Mouse (Mus musculus) erythroblast, adult 5-6 weeks (primary cell): ENCODE results near the gene Zdhhc14. TPM values are rescaled to one million over a fixed set of nuclear protein-coding genes. Genes with fewer than 3 reads are reported as not detected.

ENCODE experiments used
- ATAC-seq: replicated peaks from 2 replicates; pipeline ENCODE4 v1.8.0; 2016; ENCODE audit warnings: moderate number of reproducible peaks, mild to moderate bottlenecking, moderate TSS enrichment, inconsistent platforms; ENCODE audit not compliant: poor library complexity, low FRiP score, severe bottlenecking
- total RNA-seq, 2 experiments: library from RNA; stranded (forward) in 1 of 2; stranded (reverse) in 1 of 2; fragments of 150-400 nt in 1 of 2; fragments of 200-764, 138-1000 nt in 1 of 2; gene quantifications; 2 replicates each; pipeline versions ENCODE4 v1.2.3 to v1.2.4; 2015 to 2017; ENCODE audit warnings: low replicate concordance in 2 of 2

The Zdhhc14 gene
- total RNA-seq, 2 experiments from 2014 or later, result 45.3 to 51.8 TPM

DNA sequence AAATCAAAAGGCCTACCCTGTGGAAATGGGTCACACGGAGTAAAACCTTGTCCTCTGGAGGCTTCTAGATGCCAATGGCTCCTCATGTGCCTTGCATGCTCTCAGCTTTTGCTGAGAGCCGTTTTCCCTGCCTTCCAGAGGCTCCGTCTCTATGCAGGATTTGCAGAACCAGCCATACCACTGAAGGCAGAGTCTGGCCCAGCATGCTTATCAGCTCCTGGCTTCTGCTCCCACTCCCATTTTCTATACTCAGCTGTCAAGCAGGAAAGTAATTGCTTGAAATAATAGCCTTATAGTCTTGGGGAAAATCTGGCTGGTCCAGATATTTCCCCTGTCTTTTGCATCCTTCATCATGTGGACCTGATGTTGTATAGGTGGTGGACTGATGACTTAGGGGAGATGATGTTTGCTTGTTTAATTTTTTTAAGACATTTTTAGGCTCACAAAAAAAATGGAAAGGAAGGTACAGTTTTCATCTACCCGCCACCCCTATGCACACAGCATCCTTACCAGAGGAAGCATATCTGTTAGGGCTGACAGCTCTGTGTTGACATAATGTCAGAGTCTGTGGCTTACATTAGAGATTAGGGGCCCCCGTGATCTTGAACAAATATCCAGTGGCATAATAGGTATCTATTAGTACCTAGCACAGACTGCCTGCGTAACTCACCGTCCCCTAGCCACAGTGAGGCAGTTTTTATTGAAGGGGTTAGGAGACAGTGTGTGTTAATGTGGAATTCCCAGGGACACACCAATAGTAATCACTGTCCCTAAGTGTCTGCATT is 218.2 kb downstream of the Zdhhc14 start:
- ATAC-seq, result no peak

DNA sequence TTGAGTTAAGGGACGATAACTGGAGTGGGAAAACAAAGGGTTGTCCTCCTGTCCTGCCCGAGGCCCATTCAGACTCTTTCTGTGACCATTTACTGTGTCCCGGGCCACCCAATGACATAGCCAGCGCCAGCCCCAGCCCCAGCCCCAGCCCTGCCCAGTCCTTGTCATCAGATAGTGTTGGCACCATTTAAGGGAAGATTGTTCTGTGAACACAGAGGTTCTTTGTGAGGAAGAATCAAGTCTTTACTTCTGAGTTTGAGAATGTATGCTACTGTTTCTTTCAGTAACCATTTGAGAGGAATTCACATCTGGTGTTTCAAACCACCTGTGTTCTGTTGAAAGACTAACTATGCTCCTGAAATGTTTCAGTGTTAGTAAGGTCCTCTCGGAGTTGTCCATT is 219.5 kb downstream of the Zdhhc14 start:
- ATAC-seq, result no peak

DNA sequence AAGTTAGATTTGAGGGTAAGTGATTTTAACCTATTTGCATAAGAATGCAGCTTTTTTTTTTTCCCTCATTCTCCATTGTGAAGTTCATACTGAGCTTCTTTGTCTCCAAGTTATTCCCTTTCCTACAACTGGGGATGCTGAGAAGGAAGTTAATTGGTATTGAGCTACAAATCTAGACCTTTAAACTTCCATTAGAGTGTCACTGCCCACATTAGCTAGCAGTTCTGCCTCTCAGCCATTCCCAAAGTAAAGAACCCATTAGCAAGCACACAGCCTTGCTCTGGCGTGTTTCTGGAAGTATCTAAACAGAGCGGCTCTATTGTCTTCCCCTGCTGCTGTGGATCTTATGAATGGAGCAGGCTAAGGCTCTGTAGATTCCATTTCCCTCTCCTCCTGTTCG is 220.8 kb downstream of the Zdhhc14 start:
- no peak for ATAC-seq

DNA sequence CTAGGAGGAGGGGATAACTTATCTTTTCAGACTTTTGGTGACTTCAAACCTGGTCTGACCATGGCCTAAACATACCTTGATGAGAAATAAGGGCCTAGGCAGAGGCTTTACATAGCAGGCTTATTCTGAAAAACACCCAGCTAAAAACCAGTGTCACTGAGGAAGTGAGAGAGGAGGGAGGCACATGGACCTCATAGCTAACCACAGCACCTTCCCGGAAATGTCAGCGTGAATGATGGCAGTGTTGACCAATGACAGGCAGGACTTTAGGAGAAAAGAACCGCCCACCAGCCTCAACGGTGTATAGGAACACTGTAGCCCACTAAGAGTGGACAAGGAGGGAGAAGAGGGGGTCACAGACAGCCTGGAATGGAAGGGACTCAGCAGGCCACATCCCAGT is 224.6 kb downstream of the Zdhhc14 start:
- no peak for ATAC-seq

DNA sequence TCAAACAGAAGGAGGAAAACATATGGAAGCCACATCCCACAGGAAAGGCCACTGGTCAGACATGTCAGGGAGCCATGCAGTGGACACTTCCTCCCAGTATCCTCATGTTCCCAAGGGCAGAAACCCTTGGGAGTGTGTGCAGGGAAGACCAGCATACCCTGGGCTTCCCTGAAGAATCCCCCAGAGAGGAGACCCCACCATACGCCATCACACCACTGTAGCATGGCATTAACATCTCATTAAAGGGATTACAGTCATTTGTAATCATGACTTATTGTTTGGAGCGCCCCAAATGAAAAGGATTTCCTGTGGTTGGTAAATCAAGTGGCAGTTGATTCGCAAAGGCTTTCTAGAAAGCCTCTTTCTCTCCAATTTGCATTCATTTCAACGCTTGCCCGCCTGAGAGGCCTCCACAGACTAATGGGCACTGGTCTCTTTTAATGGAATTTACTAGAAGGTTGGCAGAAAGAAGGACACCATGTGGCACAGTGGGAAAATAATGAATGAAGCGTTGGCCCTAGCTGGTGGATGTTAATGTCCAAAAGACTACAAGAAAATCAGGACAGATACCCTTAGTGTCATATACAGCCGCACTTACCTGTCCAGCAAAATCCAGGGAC is 226.5 kb downstream of the Zdhhc14 start:
- no peak for ATAC-seq

DNA sequence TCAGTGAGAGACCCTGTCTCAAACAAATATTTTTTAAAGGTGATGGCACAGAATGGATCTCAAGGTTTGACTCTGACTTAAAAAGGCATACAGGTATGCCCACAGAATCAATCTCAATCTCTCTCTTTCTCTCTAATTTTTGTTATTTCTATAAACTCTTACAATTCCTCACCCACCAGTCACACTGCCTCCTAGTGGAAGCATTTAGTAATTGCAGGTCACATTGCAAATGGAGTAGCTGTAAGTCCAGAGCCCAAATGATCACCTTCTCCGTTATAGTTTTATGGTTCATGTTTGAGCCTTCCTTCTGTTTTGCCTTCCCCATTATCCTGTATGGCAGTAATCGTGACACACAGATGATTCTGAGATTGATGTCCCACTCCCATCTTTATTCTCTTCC is 230.4 kb downstream of the Zdhhc14 start:
- no peak for ATAC-seq

DNA sequence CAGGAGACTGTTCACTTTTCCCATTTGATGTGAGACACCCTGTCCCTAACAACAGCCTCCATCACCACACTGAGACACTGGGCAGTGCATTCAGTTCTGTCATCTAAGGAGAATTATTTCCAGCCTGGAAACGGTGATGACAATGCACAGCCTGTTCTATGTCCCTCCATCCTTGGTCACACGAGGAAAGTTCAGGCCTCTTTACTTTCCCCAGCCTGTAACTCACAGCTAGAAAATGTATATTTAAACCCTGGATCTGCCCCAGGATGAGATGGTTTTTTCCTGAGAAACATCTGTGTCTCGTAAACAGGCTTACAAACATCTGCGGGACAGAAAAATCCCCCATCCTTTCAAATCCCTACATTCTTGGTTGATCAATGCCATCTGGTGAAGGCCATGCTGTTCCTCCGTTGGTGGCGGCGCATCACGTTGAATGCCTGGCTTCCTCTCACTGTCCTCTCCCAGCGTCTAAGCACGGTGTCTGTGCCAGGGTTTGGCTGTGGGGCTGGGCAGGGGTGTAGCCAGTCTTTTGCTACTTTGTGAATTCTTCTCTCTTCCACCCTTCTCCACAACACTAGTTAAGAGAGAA is 231.3 kb downstream of the Zdhhc14 start:
- no peak for ATAC-seq

DNA sequence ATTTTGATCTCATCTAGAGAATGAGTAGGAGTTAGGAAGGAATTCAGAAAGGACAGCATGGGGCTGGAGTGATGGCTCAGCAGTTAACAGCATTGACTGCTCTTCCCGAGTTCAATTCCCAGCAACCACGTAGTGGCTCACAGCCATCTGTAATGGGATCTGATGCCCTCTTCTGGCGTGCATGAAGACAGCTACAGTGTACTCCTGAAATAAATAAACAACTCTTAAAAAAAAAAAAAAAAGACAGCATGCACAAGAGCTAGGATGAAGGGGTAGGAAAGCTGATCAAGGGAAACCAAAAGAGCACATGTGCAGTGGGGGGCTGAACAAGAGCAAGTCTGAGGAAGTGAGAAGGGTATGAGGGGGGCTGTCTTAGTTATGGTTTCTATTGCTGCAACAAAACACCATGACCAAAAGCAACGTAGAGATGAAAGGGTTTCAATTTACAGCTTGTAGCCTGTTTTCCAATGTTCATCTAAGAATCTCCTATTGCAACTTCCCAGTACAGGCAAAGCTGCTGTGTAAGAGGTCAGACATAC is 237.3 kb downstream of the Zdhhc14 start:
- no peak for ATAC-seq

DNA sequence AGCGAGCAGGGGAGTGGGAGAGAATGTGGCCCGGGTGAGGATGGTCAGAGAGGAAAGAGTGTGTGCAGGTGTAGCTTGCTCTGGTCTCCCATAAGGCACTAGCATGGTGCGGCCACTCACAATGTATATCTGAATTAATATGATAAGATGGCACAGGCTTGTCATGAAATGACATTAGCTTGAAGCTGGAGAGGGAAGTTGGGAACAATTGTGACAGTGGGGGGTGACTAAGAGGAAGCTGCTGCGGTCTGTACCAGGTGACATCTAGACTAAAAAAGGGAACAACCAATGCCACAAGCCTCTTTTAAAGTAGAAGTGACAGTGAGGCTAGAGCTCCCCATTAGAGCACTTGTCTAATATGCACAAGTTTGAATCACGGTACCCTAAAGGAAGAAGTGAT is 238.2 kb downstream of the Zdhhc14 start:
- no peak for ATAC-seq

DNA sequence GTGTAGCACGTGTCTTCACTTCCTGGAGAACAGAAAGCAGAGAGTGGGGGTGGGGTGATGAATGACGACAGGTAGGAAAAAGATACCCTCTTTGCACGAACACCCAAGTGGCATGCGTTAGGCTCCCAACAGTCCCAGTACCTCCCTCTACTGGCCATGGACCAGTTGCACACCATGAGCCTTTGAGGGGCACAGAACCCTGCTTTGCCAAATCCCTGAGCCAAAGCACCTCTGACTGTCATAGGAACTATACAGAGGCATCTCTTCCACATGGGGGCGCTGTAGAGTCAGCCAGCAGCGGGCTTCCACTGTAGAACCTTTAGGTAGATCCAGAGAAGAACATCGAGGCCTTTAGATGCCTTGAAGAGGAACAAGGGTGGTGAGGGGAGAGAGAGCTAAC is 241.0 kb downstream of the Zdhhc14 start:
- peak; percentile 36; the same call in 1 of the 2 replicates for ATAC-seq

DNA sequence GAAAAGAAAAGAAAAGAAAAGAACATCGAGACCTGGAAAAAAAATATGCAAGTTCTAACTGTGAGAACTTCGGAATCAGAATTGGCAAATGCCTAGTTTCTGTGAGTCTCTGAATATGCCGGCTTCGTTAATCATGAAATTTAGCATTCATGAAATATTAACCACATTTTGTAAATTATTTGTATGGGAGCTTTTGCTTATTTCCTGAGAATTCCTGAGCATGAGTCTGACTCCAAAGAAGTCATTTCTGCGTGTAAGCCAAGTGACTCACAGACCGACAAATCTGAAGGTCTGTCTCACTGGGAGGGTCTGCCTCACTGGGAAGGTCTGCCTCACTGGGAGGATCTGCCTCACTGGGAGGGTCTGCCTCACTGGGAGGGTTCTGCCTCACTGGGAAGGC is 248.7 kb downstream of the Zdhhc14 start:
- no peak for ATAC-seq

DNA sequence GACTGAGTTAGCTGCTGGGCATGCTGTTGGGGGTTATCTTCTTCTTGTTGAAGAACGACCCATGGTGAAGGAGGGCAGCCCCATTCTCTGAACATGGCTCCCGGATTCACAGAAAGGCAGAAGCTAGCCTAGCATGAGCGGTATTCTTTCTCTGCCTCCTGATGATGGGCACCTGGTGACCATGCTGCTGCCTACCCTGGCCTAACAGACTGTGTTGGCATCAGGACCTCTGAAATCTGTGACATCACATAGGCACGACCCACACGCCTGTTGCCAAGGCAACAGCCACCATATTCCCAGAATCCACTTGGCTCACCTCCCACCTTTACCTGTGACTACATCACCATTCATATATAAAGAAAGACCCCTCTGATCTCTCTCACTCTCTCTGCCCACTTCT is 251.7 kb downstream of the Zdhhc14 start:
- no peak for ATAC-seq

DNA sequence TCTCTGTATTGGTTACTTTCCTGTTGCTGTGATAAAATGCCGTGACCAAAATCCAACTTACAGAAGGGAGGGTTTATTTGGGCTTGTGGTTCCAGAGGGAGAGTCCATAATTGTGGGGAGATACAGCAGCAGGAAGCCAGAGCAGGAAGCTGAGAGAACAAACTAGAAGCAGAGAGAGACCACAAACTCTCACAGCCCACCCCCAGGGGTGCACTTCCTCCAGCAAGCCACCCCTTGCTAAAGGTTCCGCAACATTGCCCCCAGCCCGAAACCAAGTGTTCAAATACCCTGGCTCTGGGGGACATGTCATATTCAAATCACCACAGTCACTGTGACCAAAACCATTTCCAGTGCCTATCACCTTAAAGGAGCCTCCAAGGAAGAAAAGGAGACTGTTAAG is 254.0 kb downstream of the Zdhhc14 start:
- ATAC-seq, result no peak

DNA sequence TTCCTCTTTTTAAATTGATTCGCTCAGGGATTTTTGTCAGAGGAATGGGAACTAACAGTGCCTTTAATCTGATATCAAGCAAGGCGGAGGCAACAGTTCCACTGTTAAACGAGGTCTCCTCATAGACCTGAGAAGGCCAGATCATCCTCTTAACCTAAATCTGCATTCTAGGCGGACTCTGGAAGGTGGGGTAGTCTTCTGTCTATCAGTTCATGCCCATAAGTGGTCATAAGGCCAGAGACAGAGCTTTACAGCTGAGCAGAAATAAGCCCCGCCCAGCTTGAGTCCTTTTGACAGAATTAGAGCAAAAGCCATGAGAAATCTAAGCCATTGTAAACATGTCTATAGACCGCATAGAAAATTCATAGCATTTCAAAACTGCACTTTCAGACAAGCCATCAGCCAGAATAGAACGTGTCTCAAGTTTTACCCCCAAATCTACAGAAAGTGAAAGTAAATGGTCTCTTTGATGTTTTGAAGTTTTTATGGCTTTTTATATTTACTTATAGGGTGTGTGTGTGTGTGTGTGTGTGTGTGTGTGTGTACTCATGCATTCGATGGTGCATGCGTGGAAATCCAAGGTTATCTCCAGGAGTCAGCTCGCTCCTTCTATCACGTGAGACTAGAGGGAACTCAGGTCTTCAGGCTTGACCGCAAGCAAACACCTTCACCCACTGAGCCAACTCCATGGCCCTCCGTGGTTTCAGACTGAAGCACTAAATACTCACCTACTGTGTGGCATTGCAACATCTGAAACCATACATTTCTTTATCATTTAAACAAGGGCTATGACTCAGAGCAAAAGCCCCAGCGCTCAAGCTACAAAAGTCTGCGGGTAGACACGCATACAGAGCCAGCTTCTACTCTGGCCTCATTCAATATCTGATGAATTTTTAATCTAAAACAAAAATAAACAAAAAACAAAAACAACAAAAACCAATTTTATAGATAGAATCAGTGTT is 255.5 kb downstream of the Zdhhc14 start:
- no peak for ATAC-seq

DNA sequence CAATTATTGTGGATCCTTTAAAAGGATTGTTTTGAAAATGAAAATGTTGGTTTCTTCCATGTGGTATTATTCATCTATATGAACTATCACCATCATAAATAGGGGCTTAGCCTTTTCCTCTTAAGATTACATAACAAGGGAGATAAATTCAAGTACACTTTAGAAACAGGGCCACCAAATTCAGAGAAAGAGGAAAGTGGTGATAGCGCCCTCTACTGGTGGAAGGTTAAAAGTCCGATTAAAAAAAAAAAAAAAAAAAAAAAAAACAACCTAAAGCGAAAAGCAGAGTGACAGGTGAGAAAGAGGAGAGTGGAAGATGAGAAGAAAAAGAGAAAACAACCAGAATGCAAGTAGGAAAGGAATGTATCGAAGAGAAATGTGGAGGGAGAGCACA is 256.1 kb downstream of the Zdhhc14 start:
- no peak for ATAC-seq

DNA sequence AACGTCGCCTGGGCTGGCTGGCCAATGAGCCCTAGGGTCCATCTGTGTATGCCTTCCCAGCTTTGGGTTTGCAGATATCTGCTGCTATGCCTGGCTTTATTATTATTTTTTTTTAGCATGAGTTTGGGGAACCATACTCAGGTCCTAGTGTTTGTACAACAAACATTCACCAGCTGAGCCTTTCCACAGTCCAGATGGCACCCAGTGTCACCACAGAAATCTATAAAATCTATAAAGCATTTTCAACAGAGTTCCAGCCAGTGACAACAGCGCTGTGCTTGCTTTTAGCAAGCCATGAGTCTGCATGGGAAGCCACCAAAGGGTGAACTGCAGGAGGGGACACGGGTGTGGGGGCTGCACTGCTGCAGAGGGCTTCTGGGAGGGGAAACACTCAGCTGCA is 257.9 kb downstream of the Zdhhc14 start:
- ATAC-seq, result no peak

DNA sequence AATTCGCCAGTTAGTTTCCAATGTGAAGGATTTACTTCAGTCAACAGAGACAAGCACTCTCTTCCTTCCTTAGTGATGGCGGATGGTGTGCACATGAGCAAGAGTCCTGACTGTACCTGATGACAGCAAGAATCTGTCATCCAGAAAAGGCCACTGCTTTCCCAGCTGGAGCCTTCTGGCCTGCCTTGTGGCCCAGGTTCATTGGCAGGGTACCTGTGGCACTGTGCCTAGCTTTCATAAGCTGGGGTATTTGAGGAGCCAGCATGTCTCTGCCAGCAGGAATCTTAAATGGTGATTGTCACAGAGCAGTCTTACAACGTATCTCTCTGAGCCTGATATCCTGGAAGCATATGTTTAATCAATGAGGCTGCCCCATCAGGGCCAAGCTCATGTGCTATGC is 258.7 kb downstream of the Zdhhc14 start:
- ATAC-seq, result no peak

DNA sequence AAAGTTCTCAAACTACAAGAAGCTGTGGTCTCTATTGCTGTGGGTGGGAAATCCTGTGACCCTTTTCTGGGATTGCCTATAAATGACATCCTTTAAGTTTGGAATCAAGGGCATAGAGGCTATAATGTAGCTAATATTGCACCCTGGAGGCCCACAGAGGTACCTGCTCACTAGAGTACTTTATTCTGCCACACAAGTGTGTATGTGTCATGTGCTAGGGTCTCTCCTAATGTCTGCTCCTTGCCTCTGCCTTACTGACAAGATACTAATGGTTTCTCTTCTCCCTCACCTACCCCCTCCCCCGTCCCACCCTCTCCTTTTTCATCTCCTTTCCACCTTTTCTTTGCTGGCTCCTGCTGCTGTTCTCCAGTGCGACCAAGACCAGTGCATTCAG is 260.0 kb downstream of the Zdhhc14 start:
- ATAC-seq, result no peak

DNA sequence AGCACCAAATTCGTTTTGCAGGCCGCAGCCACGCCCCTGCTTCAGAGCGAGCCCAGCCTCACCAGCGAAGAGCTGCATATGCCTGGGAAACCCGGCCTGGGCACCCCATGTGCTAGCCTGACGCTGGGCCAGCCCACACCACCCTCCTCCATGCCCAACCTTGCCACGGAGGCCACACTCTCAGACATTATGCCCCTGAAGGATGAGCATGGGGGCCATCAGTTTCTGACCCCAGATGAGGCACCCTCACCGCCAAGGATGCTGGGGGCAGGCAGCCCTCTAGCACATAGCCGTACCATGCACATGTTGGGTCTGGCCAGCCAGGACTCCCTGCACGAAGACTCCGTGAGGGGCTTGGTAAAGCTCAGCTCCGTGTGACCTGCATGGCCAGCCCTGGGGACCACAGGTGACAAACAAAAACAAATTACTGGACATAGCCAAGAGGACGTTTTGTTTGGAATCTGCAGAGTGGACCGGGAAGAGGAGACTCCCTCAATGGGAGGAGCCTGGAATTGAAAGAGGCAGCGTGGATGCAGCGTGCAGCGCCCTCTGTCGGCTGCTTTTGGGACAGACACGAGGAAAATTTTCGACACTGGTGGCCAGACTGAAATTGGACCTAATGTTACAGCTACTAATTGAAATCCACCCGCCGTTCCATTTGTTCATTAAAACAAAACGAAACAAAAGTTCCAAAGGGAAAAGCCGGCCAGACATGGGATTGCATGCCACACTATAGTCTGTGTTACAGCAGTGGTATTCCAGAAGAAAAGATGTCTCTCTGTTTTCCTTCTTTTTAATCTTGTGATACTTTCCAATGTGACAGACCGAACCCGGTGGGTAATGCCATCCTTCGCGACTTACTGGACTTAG is 260.6 kb downstream of the Zdhhc14 start:
- peak; percentile 45; the same call in 1 of the 2 replicates for ATAC-seq
